Mouse (Mus musculus): ENCODE data around the gene Fbxo7.

Gene Fbxo7

DNA sequence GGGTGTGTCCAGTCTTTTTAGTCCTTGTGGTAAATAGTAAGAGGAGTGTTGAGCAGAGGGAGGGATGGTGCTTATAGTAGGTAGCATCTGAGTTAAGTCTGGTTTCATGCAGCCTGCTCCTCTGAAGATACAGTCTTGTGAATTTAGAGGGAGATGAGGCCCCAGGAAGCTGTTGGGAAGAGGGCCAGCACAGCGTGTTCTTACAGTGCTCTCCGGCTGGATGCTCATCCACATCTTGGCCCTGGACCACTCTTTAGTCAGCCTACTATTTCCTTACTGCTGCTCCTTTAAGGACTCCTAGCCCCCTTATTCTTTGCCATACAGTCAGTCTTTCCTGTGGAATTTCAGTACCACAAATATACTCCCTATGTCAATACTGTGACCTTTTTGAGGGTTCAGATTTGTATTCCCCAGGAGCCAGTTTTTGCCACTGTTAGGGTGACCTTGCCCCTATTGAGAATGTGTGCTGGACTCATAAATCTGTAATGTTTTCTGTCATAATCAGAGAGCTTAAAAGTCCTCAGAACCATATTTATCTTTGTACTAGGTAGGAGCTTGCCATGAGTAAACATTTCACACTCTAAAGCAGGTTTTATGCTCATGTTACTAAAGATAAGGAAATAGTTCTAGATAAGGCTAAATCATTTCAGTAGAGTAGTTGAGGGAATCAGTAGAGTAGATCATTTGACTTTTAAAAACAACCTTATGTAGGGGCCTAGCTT is 12.4 kb downstream of the Fbxo7 start:
- DNase-seq (ENCODE audit: low read depth, low spot score) = no peak

DNA sequence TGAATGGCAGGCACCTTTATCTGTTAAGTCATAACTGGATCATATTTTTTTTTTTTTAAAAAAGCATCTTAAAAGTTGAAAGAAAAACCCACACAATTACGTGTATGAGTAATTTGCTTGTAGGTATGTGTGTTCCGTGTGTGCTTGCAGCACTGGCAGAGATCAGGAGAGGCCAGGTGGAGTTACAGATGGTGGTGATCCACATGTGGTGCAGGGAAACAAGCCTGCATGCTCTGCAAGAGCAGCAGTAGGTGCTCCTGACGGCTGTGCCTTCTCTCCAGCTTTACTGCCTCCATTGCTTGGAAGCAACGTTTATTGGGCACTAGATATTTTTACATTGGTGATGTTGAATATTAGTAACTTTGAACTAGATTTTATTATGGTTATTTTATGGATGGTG is 21.9 kb downstream of the Fbxo7 start:
- DNase-seq (ENCODE audit: low read depth, low spot score) = no peak

DNA sequence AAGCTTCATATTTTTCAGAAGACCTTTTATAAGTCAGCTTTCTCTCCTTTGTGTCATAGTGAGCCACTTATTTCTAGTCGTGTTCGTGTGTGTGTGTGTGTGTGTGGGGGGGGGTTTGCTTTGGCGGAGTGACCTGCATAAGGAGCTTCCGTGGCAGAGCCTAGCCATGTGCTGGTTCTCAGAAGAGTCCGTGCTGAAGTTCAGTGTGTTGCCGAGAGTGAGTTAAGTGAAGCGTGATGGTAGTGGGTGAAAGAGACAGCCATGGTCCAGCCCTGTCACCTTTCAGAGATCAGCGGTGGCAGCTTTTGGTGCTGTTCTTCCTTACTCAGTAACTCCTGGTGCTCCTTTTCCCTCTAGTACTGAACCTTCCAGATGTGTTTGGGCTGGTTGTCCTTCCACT is 22.3 kb downstream of the Fbxo7 start:
- DNase-seq (ENCODE audit: low read depth, low spot score) = no peak

- no peak for DNase-seq (ENCODE audit: low read depth, low spot score)
These were observed 24.6 kb downstream of the Fbxo7 start for GRCm38 (mm10) chr10:86046371-86046770.

GRCm38 (mm10) chr10:86047786-86048185 is 26.0 kb downstream of the Fbxo7 start:
- no peak for DNase-seq (ENCODE audit: low read depth, low spot score)

DNA sequence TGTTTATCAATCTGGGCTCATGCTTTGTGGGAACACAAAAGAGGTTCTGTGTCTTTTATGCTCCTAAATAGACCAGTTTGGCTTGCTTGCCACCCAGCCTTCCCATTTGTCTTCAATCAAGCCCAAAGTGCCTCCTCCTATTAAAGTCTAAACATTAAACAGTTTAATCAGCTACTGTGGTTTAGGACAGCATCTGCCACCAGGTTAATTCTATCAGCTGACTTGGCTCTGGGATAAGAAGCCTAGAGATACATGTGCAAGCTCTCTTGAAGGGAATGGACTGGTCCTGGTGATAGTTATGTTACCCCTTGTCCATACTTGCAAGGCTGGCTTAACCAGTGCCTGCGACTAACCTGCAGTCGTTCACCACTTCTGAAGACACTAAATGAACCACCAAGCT is 28.8 kb downstream of the Fbxo7 start:
- DNase-seq (ENCODE audit: low read depth, low spot score) = no peak

- DNase-seq (ENCODE audit: low read depth, low spot score) = no peak
These were observed 31.2 kb downstream of the Fbxo7 start for GRCm38 (mm10) chr10:86052818-86053522.

DNA sequence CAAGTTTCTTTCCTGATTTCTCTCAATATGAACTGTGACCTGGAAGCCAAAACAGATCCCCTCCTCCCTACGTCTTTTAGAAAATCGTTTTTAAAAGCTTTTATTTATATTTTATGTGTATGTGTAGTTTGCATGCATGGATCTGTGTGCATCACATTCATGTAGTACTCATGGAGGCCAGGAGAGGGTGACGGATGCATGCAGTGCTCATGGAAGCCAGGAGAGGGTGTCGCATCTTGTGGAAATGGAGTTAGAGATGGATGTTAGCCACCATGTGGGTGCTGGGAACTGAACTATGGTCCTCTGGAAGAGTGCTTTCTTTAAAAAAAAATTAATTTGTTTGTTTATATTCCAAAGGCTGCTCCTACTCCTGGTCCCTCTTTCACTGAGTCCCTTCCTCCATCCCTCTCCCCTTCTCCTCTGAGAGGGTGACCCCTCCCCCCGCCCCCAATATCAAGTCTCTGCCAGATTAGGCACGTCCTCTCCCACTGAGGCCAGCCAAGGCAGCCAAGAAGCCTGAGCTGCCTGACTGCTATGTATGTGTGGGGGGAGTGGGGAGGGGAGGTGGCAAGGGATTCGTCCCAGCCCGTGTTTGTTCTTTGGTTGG is 34.6 kb downstream of the Fbxo7 start:
- DNase-seq (ENCODE audit: low read depth, low spot score) = no peak

DNA sequence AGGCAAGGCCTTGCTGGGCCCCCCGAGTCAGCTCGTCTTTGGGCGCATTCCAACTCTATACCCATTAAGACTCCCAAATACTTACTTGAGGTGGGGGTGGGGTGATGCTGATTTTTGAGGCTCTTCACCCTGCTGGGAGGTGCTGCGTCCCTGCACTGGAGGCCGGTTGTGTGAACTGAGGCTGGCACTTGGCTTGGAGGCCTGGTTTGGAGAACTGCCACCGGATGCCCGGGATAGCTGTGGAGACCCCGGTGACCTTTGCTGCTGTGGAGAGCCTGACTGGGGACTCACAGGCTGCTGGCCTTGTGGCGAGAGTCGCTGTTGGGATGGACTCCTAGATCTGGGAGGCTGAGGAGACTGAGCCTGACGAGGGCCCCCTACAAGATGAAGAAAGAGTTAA is 35.5 kb downstream of the Fbxo7 start:
- no peak for DNase-seq (ENCODE audit: low read depth, low spot score)

DNA sequence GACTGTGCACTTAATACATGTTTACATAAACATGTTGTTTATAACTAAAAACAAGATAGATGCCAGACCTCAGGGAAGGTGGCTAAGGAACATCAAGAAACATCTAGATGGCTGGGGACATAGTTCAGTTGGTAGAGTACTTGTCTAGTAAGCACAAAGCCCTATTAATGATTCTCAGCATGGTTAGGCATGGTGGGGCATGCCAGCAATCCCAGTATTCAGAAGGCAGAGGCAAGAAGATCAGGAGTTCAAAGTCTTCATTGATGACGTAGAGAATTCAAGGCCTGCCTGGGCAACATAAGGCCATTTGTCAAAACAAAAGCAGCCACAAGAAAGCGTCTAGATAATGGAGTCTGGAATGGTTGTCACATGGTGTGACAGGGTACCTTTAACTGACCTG is 35.9 kb downstream of the Fbxo7 start:
- no peak for DNase-seq (ENCODE audit: low read depth, low spot score)

DNA sequence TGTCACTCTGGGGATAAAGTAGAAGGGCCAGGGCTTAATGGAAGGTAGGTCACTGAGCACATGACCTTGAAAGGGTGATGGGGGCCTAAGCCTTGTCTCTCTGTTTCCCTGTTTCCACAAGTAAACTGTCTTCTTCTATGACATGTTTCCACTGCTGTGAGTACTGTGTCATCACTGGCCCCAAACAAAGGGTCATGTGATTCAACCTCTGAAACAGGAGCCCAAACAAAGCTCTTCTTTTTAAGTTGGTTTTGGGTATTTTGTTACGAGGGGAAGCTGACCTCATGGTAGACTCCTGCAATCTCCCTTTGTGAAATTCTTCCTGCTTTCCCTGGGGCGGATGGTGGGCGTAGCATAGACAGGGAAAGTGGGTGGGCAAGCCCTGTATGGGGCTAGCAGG is 38.5 kb downstream of the Fbxo7 start:
- no peak for DNase-seq (ENCODE audit: low read depth, low spot score)

GRCm38 (mm10) chr10:86062261-86063017 is 40.7 kb downstream of the Fbxo7 start:
- no peak for DNase-seq (ENCODE audit: low read depth, low spot score)

- no peak for DNase-seq (ENCODE audit: low read depth, low spot score)
These were observed 41.2 kb downstream of the Fbxo7 start for GRCm38 (mm10) chr10:86063018-86063384.

DNA sequence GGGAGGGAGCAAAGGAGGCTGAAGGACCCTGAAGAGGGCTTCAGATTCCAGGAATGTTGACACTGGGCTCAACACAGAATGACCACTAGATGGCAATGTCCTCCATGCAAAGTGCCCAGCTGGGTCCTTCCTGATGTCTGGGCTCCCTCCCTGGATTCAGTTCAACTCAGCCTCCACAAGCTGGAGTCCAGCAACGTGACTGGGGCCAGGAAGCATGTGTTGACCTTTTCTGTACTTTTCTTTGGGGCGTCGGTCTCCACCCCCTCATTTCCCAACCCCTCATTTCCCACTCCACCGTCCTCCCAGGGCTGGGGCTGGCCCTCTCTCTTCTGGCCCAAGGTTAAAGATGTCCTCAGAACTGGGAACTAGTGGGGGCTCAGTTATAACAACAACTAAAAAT is 43.2 kb downstream of the Fbxo7 start:
- peak; percentile 61 for DNase-seq (ENCODE audit: low read depth, low spot score)

- DNase-seq (ENCODE audit: low read depth, low spot score) = no peak
These were observed 43.9 kb downstream of the Fbxo7 start for GRCm38 (mm10) chr10:86065661-86066060.

- no peak for DNase-seq (ENCODE audit: low read depth, low spot score)
These were observed 44.9 kb downstream of the Fbxo7 start for GRCm38 (mm10) chr10:86066651-86067050.

- DNase-seq (ENCODE audit: low read depth, low spot score) = no peak
These were observed 46.1 kb downstream of the Fbxo7 start for GRCm38 (mm10) chr10:86067911-86068310.

DNA sequence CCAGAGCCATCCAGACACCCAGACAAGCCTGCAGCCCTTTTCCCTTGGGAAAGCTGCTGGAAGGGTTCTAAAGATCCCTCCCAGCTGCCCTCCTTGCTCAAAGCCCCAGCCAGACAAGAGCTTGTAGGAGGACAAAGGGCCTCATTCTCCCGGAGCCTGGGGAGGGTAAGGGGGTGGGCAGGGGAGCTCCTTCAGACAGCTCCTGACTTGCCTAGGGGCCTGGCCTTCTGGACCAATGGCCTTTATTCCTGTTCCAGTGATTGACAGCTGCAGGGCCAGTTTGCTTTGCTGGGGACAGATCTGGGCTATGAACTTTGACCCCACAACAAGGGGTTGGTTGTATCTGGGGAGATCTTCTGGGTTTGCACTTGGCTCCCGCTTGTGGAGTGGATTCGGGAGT is 47.6 kb downstream of the Fbxo7 start:
- peak; percentile 16 for DNase-seq (ENCODE audit: low read depth, low spot score)

- no peak for DNase-seq (ENCODE audit: low read depth, low spot score)
These were observed 49.0 kb downstream of the Fbxo7 start for GRCm38 (mm10) chr10:86070751-86071150.

DNA sequence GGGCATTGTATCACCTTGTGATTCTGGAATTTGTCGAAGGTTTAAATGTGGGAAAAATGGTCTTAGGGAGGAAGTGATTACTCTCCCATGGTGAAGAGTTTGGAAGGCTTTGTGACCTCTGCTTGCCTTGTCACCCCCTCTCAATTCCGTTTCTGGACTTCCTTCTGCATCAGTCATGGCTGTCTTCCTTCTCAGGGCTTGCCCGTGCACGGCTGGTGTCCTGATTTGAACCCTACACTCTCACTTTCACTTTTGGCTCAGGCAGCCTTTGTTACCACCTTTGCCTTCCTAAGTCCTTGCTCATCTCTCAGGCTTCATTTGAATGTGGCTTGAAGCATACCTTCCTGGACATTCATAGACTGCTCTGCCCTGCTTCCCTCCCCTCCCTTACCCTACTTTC is 52.4 kb downstream of the Fbxo7 start:
- no peak for DNase-seq (ENCODE audit: low read depth, low spot score)

GRCm38 (mm10) chr10:86074971-86075711 is 53.4 kb downstream of the Fbxo7 start:
- no peak for DNase-seq (ENCODE audit: low read depth, low spot score)

- no peak for DNase-seq (ENCODE audit: low read depth, low spot score)
These were observed 55.5 kb downstream of the Fbxo7 start for GRCm38 (mm10) chr10:86077272-86077671.
